Mouse (Mus musculus): ENCODE data around the gene Keap1.
"Not testable (repeated sequence)": the region's sequence is repeated elsewhere in the genome, so short reads cannot be mapped to it uniquely, and the experiment has no call there.

The Keap1 gene

DNA sequence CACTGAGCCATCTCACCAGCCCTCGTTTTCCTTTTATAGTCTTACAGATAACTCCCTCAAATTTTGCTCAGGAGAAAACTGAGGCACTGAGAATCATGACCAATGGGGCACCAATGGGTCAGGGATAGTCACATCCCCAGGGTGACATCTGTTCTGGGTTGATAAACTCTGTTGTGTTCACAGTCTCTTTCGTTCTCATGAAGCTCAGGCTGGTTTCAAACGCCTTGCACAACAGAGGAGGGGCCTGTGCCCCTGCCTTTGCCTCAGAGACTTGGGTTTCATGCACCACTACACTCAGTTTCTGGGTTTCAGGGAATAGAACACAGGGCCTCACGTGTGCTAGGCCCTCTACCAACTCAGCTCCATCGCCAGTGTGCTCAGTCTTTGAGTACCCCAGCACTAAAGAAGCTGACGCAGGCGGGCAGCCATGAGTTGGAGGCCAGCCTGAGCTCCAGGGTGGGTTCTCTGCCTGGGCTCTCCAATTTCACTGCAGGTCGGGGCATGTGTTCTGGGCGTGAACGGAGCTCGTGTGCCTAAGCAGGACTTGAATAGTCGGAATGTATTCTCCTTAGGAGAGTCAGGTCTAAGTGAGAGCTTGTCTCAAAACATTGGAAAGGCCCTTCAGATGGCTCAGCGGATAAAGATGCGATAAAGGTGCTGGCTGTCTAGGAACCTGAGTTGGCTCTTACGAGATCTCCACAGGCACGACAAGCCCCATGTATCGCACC is 25.3 kb upstream of the Keap1 start:
- in situ Hi-C loops (cut with MboI, MseI), result no loop called here

DNA sequence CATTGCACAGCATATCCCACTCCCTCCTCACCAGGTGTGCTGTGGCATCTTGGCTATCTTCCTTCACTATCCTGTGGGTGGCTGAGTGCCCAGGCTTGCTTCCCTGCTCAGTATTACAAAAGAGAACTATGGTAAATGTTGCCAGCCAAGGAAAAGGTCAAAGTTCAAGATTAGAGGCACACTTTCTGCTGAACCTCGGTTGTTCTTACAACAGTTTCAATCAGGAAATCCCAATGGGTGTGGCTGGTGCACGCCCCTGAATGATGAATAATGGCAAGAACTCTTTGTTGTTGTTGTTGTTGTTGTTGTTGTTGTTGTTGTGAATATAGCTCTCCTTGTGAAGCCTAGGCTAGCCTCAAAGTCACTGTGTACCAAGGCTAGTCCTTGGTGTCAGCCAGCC is 22.7 kb upstream of the Keap1 start:
- in situ Hi-C loops (cut with MboI, MseI), result no loop called here

DNA sequence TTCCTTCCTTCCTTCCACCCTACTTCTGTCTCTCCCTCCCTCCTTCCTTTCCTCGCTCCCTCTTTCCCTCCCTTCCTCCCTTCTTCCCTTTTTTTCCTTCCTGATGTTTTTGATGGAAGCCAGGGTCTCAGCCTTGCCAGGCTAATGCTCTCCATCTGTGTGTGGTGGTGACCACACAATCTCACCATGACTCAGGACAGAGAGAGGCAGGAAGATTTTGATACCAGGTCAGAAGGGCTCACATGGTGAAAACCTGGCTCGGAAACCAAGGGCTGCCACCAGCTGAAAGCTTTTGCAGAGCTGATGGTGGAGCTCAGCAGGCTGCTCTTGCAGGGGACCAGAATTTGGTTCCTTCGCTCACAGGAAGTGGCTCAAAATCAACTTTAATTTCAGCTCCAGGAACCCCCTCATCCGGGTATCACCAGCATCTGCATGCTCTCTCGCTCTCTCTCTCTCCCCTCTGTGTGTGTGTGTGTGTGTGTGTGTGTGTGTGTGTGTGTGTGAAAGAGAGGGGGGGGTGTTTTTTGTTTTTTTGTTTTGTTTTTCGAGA is 21.4 kb upstream of the Keap1 start:
- in situ Hi-C loops (cut with MboI, MseI), result no loop called here

DNA sequence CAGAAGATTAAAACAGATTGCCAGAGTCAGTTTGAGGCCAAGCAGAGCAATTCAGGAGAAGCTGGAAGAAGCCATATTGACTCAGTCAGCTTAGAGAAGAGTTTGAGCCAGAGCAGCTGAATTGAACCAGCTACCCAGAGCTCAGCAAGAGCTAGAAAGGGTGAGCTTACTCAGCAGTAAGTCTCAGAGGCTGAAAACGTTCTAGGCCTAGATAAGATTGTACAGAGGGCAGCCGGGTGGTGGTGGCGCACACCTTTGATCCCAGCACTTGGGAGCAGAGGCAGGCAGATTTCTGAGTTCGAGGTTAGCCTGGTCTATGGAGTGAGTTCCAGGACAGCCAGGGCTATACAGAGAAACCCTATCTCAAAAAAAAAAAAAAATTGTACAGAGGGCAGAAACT is 17.2 kb upstream of the Keap1 start:
- in situ Hi-C loops (cut with MboI, MseI), result not testable (repeated sequence)

DNA sequence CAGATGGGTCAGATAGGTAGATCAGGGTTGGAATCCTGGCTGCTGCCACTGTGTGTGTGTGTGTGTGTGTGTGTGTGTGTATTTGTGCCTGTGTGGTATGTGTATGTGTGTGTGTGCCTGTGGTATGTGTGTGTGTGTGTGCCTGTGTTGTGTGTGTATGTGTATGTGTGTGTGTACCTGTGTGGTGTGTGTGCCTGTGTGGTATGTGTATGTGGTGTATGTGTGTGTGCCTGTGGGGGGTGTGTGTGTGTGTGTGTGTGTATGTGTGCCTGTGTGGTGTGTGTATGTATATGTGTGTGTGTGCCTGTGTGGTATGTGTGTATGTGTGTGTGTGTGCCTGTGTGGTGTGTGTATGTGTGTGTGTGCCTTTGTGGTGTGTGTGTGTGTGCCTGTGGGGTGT is 15.5 kb upstream of the Keap1 start:
- in situ Hi-C loops (cut with MboI, MseI), result no loop called here

DNA sequence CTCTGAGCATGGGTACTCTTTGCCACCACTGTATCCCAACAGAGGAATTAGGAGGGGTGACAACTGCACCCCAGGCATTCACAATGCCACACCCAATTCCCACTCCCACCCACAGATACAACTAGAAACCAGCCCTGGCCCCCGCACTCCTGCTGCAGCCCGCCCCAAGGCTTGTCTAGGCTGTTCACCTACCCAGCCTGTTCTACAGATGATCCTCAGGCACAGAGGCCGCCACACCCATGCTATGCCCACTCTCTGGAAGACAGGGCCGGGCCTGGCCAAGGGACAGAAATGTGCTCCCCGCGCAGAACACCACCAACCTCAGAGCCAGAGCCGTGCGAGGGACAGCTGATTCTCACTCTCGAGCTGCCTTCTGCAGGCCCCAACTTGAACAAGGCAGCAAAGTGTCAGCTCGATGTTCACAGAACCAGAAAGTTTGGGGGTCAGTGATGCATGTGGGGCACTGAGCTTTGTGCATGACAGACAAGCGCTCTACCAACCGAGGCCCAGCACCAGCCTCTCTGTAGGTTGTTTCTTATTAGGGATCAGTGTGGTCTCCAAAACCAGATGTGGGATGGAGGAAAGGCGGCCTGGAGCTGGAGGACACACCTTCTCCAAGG is 12.1 kb upstream of the Keap1 start:
- in situ Hi-C loops (cut with MboI, MseI), result no loop called here

DNA sequence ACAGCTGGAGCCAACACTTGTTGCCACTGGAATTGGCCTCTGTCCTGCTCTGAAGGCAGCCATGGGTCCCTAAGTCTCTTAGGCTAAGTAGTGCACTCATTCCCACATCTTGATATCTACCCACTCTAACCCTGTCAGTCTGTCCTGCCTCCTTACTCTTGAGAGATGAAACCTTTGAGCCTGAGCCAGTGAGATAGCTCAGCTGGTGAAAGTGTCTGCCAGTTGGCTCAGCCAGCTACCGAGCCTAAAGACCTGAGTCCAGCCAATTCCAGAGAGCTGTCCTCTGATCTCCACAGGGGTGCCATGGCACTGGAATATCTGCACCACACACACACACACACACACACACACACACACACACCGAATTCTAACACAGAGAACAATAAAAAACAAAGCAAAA is 11.3 kb upstream of the Keap1 start:
- in situ Hi-C loops (cut with MboI, MseI), result no loop called here

DNA sequence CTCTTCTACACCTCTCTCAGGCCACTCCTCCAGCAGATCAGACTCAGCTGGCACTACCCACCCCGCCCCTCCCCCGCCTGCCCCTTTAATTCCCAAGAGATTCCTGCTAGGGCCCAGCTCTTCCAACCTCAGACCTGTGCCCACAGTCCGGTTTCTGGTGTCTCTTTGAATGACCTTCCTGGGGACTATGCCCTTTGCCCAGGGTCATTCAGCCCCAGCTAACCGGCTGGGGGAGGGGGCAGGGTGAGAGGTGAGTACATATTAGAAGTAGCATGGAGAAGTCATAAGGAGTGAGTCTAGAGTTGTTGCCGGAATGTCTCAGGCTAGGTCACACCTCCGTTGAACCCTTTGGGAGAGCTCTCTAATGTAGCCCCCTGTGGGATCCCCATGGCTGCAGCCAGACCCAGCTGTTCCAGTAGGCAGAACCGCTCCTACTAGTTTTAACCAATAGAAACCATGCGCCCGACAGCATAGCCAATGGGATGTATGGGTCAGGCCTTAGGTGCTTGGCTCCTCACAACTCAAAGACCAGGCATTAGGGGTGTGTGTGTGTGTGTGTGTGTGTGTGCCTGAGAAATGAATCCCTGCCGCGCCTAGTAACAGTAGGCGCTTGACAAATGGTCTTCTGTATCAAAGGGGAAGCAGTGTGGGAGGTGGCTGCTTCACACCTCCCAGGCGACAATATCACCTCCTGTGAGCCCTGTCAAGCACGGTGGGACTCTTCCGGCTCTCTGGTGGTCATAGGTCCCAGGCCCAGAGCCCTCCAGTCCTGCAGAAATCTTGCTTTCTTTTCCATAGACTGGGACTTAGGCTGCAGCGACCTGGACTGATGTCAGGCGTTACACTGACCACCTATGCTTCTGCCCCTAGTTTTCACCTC is 10.7 kb upstream of the Keap1 start:
- in situ Hi-C loops (cut with MboI, MseI), result no loop called here

DNA sequence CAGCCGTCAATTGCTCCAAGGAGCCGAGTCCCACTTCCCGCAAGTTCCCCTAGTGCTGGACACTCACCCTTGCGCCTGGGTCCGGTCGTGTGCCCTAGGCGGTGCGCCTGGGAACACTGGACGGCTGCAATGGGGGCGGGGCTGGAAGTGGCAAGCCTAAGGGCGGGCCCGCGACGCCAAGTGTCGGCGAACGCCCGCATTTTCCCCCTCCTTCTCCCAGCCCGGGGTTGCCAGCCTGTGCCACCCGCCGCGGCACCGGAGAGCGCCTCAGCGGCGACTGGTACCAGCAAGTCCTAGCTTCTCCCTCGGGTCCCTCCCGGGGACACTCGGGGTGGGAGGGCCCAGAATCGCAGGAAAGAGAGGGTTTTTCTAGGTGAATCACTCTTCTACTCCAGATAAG is 9.2 kb upstream of the Keap1 start, which contains the start of gene S1pr5:
Gene S1pr5 (minus strand): TSS at position 118 of the 400 bp plus-strand sequence.
- in situ Hi-C loops (cut with MboI, MseI), result no loop called here

DNA sequence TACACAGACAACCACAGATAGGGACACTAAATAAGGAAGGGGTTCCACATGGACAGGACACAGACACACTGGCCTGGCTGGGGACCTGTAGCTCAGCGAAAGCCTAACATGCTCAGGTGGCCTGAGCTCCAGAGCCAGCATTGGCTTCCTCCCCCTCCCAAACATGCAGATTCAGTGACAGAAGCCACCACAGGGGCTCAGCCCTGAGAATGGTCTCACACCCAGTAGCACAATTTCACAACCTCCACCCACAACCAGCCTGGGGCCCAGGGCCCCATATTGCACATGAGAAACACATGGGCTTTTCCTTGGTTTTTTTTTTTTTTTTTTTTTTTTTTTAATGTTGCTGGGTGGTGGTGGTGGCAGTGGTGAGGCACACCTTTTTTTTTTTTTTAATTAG is 7.2 kb upstream of the Keap1 start:
- in situ Hi-C loops (cut with MboI, MseI), result no loop called here

DNA sequence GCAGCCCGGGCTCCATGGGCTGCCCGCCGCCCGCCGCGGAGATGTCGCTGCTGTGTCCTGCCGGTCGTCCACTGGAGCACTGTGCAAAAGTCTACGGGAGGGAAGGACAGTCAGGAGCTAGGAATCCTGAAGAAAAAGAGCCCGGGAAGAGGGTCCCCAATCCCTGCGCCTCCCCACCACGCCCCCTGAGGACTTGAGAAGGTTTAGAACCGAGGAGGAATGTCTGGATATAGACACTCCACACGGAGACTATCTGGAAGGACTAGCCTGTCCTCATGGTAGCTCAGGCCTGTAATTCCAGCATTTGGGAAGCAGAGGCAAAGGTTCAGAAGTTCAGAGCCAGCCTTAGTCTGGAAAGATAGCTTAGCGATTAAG is 5.9 kb upstream of the Keap1 start:
- in situ Hi-C loops (cut with MboI, MseI), result no loop called here

DNA sequence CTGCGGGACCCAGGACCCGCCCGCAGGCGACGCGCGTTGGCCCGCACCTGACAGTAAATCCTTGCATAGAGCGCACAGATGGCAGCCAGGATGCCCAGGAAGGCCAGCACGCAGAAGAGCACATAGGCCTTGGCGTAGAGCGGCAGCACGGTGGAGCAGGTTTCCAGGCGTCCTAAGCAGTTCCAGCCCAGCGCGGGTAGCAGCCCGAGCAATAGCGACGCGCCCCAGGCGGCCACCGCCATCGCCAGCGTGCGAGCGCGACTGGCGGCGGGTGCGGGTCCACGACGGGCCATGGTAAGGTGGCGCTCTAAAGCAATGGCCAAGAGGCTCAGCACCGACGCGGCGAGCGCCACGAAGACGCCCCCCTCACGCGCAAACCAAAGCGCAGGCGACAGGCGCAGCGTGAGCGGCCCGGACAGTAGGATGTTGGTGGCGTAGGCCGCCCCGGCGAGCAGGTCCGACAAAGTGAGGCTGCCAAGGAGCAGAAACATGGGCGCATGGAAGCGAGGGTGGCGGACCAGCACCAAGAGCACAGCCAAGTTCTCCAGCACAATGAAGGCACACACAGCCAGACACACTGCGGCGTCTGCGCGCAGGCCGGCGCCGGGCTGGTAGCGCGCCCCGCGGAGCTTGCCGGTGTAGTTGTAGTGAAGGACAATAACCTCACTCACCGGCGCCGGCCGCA is 5.4 kb upstream of the Keap1 start:
- in situ Hi-C loops (cut with MboI, MseI), result no loop called here

DNA sequence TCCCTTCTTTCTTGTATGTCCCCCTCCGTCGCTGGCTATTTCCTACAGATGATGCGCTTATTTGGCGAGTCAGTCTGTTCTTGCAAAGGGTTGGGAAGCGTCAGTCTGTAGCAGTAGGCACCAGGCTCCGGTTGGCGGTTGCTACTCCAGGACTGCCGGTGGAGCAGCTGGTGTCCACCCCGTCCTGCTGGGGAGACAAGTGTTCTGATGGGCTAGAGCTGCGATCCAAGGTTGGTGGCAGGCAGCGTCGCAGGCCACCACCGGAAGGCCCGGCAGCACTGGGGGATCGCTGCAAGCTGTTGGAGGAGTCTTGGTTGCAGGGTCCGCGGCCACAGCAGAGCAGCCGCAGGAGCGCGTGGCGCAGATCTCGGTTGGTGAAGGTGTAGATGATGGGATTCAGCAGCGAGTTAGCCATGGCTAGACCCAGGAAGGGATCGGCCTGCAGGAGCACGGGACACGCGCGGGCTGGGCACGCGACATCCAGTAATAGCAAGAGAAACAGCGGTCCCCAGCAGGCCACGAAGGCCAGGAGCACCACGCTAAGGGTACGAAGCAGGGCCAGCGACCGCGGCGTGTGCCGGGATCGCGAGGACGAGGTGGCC is 4.8 kb upstream of the Keap1 start:
- in situ Hi-C loops (cut with MboI, MseI), result no loop called here

DNA sequence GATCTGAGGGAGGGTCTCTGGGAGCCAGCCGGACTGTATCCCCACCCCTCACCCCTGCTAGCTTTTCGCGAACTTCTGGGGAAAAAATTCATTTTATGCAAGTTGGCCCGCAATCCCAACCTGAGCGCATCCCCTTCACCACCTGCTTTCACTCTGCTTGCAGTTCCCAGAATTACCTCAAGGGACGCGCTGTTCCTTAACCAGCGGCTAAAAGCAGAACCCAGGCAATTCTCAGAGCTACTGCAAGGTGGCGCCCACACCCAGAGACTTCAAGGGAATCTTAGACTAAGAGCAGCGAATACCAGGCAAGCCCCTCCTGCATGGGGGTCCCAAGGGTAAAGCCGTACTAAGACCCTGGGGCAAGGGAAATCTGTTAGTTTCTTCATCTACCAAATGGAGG is 2.2 kb upstream of the Keap1 start:
- in situ Hi-C loops (cut with MboI, MseI), result no loop called here

DNA sequence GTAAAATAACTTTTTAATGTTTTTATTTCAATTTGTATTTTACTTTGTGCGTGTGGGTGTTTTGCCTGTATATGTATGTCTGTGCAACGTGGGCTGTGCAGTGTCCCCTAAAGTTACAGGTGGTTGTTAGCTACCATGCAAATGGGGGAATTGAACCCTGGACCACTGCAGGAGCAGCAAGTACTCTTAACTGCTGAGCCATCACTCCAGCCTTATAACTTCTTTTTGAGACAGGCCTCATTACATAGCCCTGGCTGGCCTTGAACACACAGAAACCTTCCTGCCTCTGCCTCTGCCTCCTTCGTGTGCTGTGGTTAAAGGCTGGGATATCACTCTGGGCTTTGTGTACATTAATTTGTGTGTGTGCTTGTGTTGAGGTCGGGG is 296 bp upstream of the Keap1 start:
- in situ Hi-C loops (cut with MboI, MseI), result no loop called here

DNA sequence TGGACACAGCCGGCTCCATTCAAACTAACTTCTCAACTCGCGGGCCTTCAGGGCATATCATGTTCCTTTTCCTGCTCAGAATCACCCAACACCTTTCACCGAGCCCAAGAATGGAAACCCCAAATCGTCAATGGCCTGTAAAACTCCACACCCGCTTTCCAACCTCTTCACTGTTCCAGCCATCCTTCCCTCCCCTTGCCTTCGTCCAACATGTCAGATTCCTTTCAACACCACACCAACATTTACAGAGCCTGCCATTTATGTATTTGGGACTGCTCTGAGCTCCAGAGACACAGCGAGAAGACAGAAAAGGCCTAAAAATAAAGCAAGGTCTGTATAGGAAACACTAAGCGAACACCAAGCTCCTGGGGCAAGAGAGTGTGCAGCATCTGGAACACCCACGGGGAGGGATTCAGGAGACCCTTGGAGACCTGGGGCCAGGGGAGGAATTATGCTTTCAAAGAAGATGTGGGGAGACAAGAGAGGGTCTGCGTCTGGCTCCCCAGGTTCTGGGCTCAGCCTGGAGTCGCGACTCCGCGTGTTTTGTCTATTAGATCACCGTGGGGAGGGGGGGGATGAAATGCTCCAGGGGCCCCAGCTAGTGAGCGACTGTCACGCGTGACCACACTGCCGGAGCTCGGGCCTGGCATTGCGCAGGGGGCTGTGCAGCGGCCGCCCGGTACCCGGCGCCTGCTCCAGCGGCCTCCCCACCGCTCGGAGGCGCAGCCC is 993 bp downstream of the Keap1 start:
- in situ Hi-C loops (cut with MboI, MseI), result no loop called here

DNA sequence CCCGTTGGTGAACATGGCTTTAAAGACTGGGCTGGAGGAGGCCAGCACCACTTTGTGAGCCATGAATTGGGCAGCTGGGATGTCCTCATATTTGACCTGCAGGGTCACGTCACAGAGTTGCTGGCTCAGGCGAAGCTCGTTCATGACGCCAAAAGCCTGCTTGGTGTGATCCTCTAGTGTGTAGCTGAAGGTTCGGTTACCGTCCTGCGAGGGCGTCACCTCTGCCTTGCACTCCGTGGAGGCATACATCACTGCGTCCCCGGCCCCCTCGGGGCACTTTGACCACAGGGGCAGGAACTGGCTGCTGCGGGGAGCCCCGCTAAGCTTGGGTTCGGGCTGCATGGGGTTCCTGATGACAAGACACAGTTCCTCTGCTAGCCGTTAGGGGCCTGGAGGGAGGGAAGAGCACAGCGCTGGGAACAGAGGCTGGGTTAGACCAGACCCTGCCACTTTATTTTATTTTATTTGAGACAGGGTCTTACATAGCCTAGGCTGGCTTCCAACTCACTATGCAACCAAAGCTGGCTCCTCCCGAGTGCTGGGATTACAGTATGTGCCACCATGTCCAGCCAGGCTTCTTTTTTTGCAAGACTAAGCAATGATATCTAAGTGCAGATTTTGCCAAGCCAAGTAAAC is 1.7 kb downstream of the Keap1 start:
- in situ Hi-C loops (cut with MboI, MseI), result no loop called here

DNA sequence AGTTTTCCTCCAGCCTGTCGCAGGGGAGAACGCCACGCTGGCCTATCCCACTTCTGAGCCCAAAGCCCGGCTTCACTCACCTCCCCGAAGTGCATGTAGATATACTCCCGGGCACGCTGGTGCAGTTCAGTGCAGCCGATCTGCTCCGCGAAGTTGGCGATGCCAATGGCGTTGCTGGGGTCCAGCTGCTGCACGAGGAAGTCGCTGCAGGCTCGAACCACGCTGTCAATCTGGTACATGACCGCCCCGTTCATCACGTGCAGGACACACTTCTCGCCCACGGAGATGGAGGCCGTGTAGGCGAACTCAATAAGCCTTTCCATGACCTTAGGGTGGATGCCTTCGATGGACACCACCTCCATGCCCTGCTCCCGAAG is 2.2 kb downstream of the Keap1 start:
- in situ Hi-C loops (cut with MboI, MseI), result no loop called here

DNA sequence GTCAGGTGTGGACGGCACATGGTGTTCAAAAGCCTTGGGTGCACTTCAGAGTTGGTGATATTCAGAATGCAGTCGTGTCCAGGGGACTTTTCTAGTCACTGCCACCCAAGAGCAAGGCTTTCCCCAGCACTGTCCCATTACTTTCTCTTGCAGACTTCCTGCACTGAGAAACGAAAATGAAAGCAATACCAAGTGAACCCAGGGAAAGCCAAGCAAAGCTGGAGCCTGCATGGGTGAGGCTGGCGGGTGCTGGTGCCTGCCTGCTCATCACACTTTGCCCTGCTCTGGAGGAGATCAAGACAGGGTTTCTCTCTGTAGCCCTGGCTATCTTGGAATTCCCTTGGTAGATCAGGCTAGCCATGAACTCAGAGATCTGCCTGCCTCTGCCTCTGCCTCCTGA is 3.8 kb downstream of the Keap1 start:
- in situ Hi-C loops (cut with MboI, MseI), result no loop called here

DNA sequence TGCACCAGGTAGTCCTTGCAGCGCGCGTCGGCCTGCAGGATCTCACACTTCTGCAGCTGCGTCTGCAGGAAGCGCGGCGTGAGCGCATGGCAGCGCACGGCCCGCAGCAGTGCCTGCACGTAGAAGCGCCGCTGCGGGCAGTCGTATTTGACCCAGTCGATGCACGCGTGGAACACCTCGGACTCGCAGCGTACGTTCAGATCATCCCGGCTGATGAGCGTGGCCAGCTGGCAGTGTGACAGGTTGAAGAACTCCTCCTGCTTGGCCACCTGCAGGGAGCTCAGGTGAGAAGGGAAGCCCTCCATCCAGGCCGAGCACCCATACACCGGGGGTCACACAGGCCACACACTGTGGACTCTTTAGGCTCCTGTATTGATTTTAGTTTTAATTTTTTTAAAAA is 5.4 kb downstream of the Keap1 start:
- in situ Hi-C loops (cut with MboI, MseI), result loop anchor here (5.0 kb wide), 1 partner anchor 53 kb away; the partner anchor contains the start of gene Kri1
